Mouse (Mus musculus) embryo, embryonic 11 days (tissue): ENCODE measurements at regions not wholly inside any gene's neighbourhood (a gene's known extent, or its start where the extent isn't known, plus 50 kb on each side); places are given as distances from the start of the nearest gene placed in this dataset.

Experiments used
- DNase-seq: peaks from one replicate; pipeline ENCODE4 v3.0.0-alpha.2; 2015

- DNase-seq = peak; percentile 40
Observed at GRCm38 (mm10) chr2:50755616-50756450, 393.1 kb downstream of the Rnd3 start.

GRCm38 (mm10) chr2:50755160-50755559, 393.8 kb downstream of the Rnd3 start:
- no peak for DNase-seq

- no peak for DNase-seq
Observed at GRCm38 (mm10) chr2:50752408-50752807, 396.5 kb downstream of the Rnd3 start.

- DNase-seq = no peak
Observed at GRCm38 (mm10) chr2:50750799-50751198, 398.1 kb downstream of the Rnd3 start.

GRCm38 (mm10) chr2:50744625-50745214, 404.2 kb downstream of the Rnd3 start:
- DNase-seq = no peak

- DNase-seq = no peak
Observed at GRCm38 (mm10) chr2:50743785-50744258, 405.1 kb downstream of the Rnd3 start.

- DNase-seq = no peak
Observed at GRCm38 (mm10) chr2:50742421-50742820, 406.5 kb downstream of the Rnd3 start.

- no peak for DNase-seq
Observed at GRCm38 (mm10) chr2:50741337-50741736, 407.6 kb downstream of the Rnd3 start.

- no peak for DNase-seq
Observed at GRCm38 (mm10) chr2:50739599-50739979, 409.3 kb downstream of the Rnd3 start.

GRCm38 (mm10) chr2:50738936-50739598, 409.8 kb downstream of the Rnd3 start:
- DNase-seq = peak; percentile 23

GRCm38 (mm10) chr2:50737706-50738105, 411.2 kb downstream of the Rnd3 start:
- DNase-seq = no peak

GRCm38 (mm10) chr2:50735029-50735428, 413.9 kb downstream of the Rnd3 start:
- no peak for DNase-seq

GRCm38 (mm10) chr2:50706652-50707051, 410.1 kb upstream of the Mmadhc start:
- peak; percentile 19 for DNase-seq

- DNase-seq = peak; percentile 32
Observed at GRCm38 (mm10) chr2:50704297-50704696, 407.7 kb upstream of the Mmadhc start.

- no peak for DNase-seq
Observed at GRCm38 (mm10) chr2:50702584-50703450, 406.2 kb upstream of the Mmadhc start.

- peak; percentile 22 for DNase-seq
Observed at GRCm38 (mm10) chr2:50698841-50699240, 402.2 kb upstream of the Mmadhc start.

- no peak for DNase-seq
Observed at GRCm38 (mm10) chr2:50696575-50696974, 400.0 kb upstream of the Mmadhc start.

GRCm38 (mm10) chr2:50694849-50695248, 398.2 kb upstream of the Mmadhc start:
- DNase-seq = peak; percentile 50

- DNase-seq = no peak
Observed at GRCm38 (mm10) chr2:50693784-50694350, 397.3 kb upstream of the Mmadhc start.

- DNase-seq = no peak
Observed at GRCm38 (mm10) chr2:50690120-50691103, 393.8 kb upstream of the Mmadhc start.

GRCm38 (mm10) chr2:50687672-50688151, 391.1 kb upstream of the Mmadhc start:
- DNase-seq = no peak
